Mouse (Mus musculus) right cerebral cortex, adult 2 months (tissue): ENCODE results near the gene Gm43738.
A peak's percentile ranks its signal among the peaks of the same experiment; 100 is the strongest.
"Not testable (repeated sequence)": the region's sequence is repeated elsewhere in the genome, so short reads cannot be mapped to it uniquely, and the experiment has no call there.

Experiments used
- DNase-seq, 2 experiments: peaks; one replicate each; pipeline ENCODE4 v3.0.0; 2021 to 2022; ENCODE audit warnings: low spot score in 2 of 2

Gm43738 gene

DNA sequence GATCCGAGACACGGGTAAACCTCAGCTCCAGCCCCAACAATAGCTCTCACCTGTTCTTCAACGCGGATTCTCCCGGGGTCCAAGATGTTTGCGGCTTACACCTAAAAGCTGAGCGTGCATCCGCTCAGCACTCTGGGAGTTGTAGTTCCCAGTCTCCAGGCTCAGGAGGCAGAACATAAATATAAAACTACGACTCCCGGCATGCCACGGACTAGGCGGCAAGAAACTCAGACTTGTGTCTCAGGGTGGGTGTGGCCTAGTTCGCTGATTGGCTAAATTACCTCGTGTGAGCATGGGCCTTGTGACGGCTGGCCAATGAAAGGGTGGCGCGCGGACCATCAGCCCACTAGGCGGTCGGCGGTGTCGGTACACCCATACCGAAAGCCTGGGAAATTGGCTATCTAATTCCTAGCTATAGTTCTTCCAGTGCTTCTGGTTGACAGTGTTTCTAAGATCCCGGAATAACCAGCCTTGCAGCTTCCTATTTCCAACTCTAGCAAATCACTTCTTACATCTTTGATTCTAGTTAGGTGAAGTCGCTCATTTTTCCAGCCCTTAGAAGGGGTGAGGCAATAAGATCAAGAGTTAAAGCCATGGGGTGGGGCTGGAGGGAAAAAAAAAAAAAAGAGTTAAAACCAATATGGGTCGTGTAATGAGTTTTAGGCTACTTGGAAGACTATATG is 1.1 kb upstream of the Gm43738 start, which contains the start of gene Fdps:
Gene Fdps, minus strand, starts transcription at position 148 of the 683 bp plus-strand sequence.
- DNase-seq = peak; percentile 96 to 99

DNA sequence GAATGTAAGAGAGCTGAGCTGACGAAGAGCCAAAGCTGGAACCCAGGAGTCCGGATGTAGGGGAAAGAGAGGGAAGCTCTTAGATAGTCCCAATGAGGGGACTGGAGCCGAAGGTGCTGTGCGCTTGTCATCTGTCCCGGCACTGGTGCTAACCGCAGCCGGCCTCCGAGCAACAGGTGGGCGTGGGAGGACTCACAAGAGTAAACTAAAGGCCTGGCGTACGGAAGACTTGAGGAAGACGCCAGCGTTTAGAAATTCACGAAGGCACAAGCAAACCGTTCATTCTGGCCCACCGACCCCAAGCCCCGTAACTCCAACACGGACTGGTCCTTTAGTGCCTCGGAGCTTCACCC is 536 bp upstream of the Gm43738 start:
- DNase-seq = peak in 1 of 2 experiments; percentile 62

DNA sequence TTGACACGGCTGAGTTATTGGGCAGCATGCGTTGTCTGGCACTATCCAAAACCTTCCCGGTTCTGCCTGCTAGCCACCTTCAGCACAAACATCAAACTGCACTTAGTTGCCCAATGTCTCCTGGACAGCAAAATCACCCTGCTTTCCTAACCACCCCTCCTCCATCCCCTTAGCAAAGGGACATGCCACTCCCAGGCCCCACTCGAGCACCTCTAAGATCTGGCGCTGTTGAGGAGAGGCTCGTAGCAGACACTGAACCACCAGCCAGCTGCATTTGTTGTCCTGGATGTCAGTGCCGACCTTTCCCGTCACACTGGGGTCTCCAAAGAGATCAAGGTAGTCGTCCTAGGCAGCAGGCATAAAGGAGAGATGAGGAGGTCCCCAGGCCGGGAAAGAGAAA is 6.9 kb downstream of the Gm43738 start:
- no peak for DNase-seq

GRCm38 (mm10) chr3:89093175-89093574 is 7.7 kb downstream of the Gm43738 start, which contains the start of gene Rusc1:
TSS of gene Rusc1 (minus strand) at chr3:89093311.
- DNase-seq = peak; percentile 95 to 96

- no peak for DNase-seq
These were observed 8.3 kb downstream of the Gm43738 start for GRCm38 (mm10) chr3:89092509-89093090.

DNA sequence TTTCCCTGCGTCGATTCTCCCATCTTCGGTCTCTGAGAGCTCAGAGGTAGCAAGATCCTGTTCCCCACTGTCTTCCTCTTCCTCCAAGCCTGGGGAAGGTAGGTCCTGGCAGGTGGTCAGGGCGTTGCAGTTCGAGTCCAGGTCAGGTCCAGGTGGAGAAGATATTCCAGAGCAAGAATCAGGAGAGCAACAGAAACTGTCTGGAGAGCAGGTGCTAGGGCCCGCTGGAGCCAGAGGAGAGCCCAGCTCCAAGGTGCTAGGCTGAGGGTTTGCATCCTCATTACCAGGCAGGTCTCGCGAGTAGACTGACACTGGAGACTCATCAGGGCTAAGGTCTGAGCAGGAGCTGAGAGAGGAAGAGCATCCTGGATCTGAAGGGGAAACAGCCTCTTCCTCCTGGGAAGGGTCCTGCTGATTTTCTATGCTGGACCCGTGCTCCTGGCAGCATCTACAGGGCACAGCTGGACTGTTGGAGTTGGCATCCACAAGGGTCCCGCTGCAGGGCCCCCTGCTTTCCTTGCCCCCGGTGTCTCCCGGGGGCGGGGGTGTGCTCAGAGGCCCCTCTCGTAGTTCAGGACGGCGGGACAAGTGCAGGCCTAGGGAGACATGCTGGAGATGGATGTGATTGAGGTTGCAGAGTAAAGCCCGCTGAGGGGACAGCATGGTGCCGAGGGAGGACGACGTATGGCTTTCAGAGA is 8.9 kb downstream of the Gm43738 start:
- DNase-seq = peak in 1 of 2 experiments; percentile 34

GRCm38 (mm10) chr3:89090694-89091655 is 9.9 kb downstream of the Gm43738 start:
- peak; percentile 81 to 82 for DNase-seq

GRCm38 (mm10) chr3:89089882-89090591 is 10.9 kb downstream of the Gm43738 start:
- DNase-seq = peak; percentile 90 to 92

DNA sequence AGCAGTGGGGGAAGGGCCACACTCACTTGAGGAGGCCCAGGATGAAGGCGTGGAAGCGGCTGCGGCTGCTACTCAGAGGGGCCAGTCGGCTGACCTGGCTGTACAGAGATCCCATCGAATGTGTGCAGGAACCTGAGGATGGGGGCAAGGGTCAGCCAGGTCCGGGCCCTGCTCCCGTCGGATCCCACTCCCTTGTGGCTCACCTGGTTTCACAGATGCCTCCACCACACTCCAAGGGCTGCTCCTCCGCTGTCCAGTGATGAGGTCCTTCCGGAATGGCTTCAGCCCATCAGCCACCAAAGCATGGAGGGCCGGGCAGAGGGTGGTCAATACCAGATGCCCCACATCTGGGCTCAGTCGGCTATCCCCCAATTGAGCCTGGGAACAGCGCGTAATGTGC is 11.9 kb downstream of the Gm43738 start:
- DNase-seq = no peak

- DNase-seq = peak; percentile 82 to 83
These were observed 13.4 kb downstream of the Gm43738 start for GRCm38 (mm10) chr3:89087338-89088110.

DNA sequence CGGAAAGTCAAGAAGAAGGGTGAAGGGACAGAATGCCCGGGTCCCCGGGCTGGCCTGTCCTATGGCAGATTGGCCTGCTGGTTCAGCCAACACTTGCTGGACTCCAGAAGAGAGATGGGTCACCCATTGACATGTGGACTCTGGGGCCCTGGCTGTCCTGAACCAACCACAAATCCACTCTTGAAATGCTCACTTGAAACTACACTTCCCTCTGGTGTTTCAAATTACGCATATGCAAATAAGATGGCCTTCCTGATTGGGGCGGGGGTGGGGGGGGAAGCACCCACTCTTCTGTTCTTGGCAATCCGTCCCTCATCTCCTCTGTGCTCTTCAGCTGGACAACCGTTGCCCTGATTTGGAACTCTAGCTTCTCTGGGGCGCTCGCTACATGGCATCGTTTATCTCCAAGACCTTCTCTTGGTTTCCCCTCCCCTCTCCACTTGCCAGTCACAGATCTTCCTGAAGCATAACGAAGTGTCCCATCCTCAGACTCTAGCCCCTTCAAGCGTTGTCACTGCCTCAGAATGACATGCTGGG is 16.2 kb downstream of the Gm43738 start:
- no peak for DNase-seq

- no peak for DNase-seq
These were observed 16.8 kb downstream of the Gm43738 start for GRCm38 (mm10) chr3:89084133-89084532.

- not testable (repeated sequence) for DNase-seq
These were observed 18.6 kb downstream of the Gm43738 start for GRCm38 (mm10) chr3:89082287-89082686.

DNA sequence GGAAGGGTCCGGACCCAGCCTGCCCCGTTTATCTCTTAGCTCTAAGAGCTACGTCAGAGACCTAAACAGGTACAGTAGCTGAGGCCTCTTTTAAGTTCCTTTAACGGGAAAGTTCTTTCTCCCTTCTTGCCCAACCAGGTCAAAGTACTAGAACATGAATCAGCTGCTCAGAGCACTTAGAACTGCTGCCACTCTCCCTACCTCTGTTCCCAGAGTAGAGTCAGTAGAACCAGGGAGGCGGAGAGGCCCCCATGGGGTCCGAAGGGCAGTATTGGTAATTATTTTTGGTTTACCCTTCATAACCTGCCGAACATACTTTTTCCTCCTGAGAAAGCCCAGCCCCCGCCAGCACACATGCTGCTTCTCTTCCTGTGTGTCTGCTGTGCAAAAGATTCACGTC is 23.5 kb downstream of the Gm43738 start:
- DNase-seq = no peak

DNA sequence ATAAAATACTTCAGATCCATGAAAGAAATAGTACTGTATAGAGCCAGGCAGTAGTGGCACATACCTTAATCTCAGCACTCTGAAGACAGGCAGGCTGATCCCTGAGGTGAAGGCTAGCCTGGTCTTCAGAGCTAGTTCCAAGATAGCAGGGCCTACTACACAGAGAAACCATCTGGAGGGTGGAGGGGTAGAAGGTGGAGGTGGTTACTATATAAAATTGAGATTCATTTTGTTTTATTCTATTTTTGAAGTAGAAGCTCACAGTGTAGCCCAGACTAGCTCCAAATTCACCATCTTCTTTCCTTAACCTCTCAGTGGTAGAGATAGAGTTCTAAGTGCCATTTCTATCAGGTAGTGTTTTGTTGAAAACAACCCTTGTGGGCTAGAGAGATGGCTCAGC is 33.6 kb downstream of the Gm43738 start:
- no peak for DNase-seq

- no peak for DNase-seq
These were observed 39.2 kb downstream of the Gm43738 start for GRCm38 (mm10) chr3:89061696-89062095.

GRCm38 (mm10) chr3:89058783-89059182 is 42.1 kb downstream of the Gm43738 start:
- DNase-seq = peak; percentile 29 to 40

DNA sequence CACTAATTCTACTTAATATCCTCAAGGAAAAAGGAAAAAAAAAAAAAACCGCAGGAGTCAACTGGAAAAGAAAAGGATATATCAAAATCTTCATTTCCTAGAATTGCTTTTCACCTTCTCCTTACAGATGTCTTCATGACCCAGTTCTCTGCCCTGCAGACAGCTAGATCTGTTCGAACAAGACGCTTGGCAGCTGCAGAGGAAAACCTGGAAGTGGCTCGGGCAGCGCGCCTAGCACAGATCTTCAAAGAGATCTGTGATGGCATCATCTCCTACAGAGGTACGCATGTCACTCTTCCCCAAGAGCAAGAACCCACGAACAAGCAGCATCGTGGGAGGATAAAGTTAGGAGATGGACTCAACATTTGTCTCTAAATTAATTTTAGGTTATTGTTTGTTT is 42.5 kb downstream of the Gm43738 start:
- no peak for DNase-seq

GRCm38 (mm10) chr3:89043359-89043758 is 57.5 kb downstream of the Gm43738 start:
- no peak for DNase-seq
